Mouse (Mus musculus) heart, adult 2 months (tissue): ENCODE measurements around the gene Gm13078. TPM values are rescaled to one million over a fixed set of nuclear protein-coding genes. Genes with fewer than 3 reads are reported as not detected.

Experiments
- DNase-seq, 2 experiments: peaks; one replicate each; pipeline ENCODE4 v3.0.0; 2021
- H3K27ac ChIP-seq: fragments of 200-600 bp; 2 replicates; pipeline ENCODE4 v1.8.1; 2022
- H3K27me3 ChIP-seq: fragments of 200-500 bp; 2 replicates; pipeline ENCODE4 v1.6.1; 2012; ENCODE audit warnings: mild to moderate bottlenecking, low read length, inconsistent platforms, mixed read lengths; ENCODE audit not compliant: control insufficient read depth, insufficient read depth
- H3K36me3 ChIP-seq: fragments of 200-500 bp; 2 replicates; pipeline ENCODE4 v1.6.1; 2012; ENCODE audit warnings: low read length, inconsistent platforms; ENCODE audit not compliant: control insufficient read depth, insufficient read depth
- H3K4me1 ChIP-seq: fragments of 200-500 bp; 2 replicates; pipeline ENCODE4 v1.6.1; 2011; ENCODE audit warnings: low read length; ENCODE audit not compliant: control insufficient read depth, insufficient read depth
- H3K4me3 ChIP-seq: fragments of 200-600 bp; 2 replicates; pipeline ENCODE4 v1.8.1; 2022
- H3K79me2 ChIP-seq: fragments of 200-500 bp; replicated peaks from 2 replicates; pipeline ENCODE4 v1.6.1; 2012; ENCODE audit warnings: mild to moderate bottlenecking, inconsistent platforms, low read length, moderate library complexity, mixed read lengths; ENCODE audit not compliant: control insufficient read depth, insufficient read depth
- H3K9ac ChIP-seq: fragments of 200-500 bp; 2 replicates; pipeline ENCODE4 v1.6.1; 2012; ENCODE audit warnings: low read depth, mild to moderate bottlenecking, control low read depth, inconsistent platforms, low read length, mixed read lengths
- CTCF ChIP-seq: fragments of 200-600 bp; IDR thresholded peaks from 2 replicates; pipeline ENCODE4 v1.8.1; 2022; ENCODE audit warnings: antibody characterized with exemption, mild to moderate bottlenecking, moderate library complexity
- EP300 ChIP-seq: fragments of 200-500 bp; IDR thresholded peaks from 2 replicates; pipeline ENCODE4 v1.6.1; 2011; ENCODE audit warnings: low read depth, low read length, control low read depth; ENCODE audit not compliant: insufficient read depth
- POLR2A ChIP-seq: fragments of 200-500 bp; IDR thresholded peaks from 2 replicates; pipeline ENCODE4 v1.6.1; 2011; ENCODE audit warnings: mild to moderate bottlenecking, low read depth, low read length, control low read depth; ENCODE audit not compliant: insufficient read depth
- WGBS: fragments of 180-500 bp; shearing (Covaris S2); methylation state at CpG from one replicate; pipeline ENCODE4 v1.1.7; 2018; 5-methylcytosine and 5-hydroxymethylcytosine counted together
- intact Hi-C: fragments of 180-260 bp; cut with DNase I; formaldehyde crosslinking; loops from one replicate; pipeline ENCODE4 v1.15.1; 2025
- long read RNA-seq: library from polyadenylated mRNA; stranded (forward); transcript quantifications from one replicate; pipeline ENCODE4 v2.0.0, GENCODE M21; 2021
- polyA plus RNA-seq: library from polyadenylated mRNA; depleted of rRNA; stranded (reverse); fragments of >200 nt; gene quantifications from 2 replicates; pipeline ENCODE4 v1.2.3, GENCODE M21; 2012; rRNA removed
- total RNA-seq, 2 experiments: library from RNA; stranded (reverse); gene quantifications; 2 replicates each; pipeline ENCODE4 v1.2.3; 2021

Gene Gm13078
- not detected for total RNA-seq
- polyA plus RNA-seq: not detected in 2 replicates
- long read RNA-seq: 0 reads

GRCm38 (mm10) chr4:143719155-143719554 is at the start of gene Gm13078:
Gm13078 (plus strand) TSS chr4:143719455.
- TF ChIP-seq EP300: no peak
- no peak for TF ChIP-seq POLR2A
- TF ChIP-seq CTCF: no peak

DNA sequence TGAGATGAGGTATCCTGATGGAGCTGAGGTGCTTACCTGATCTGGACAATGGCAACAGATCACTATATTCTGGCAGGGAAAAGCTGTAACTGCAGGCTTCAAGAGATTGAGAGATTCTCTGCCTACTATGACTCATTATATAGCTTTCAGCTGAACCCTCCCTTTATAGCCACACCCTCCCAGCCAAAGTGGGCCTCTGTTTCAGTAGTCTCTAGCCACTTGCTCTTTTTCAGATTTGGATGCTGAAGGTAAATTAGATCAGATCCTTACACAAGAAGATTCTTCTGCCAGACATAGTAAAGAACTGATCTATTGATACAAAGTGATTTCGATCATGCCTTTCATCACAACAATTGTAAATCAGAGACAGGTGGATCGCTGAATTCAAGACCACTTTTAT is 16.6 kb upstream of the Gm13078 start, which contains the start of gene Gm13089:
Gm13089 (minus strand) TSS at position 101 of the 400 bp plus-strand sequence.
- no peak within 1 kb of the TSS for H3K4me3 ChIP-seq
- H3K27ac ChIP-seq: no peak within 1 kb of the TSS
- no peaks in the 10 kb centered on the region for H3K4me1 ChIP-seq
- 64% methylated on average over 2 of the region's 2 CpGs for WGBS
- H3K79me2 ChIP-seq: no peaks in the 10 kb centered on the region
- no peak for DNase-seq
- intact Hi-C loops: no loop called here
- H3K9ac ChIP-seq: no peak within 1 kb of the TSS
- no peaks in the 10 kb centered on the region for H3K36me3 ChIP-seq
- TF ChIP-seq POLR2A (no peak), CTCF (no peak), EP300 (no peak)
- H3K27me3 ChIP-seq: no peaks in the 10 kb centered on the region

More at GRCm38 (mm10) chr4:143719155-143719554, at the start of gene Gm13078:
- Histone ChIP-seq H3K4me1 (no peaks in the 10 kb centered on the region), H3K4me3 (no peak within 1 kb of the TSS), H3K36me3 (no peaks in the 10 kb centered on the region), H3K27ac (no peak within 1 kb of the TSS), H3K9ac (no peak within 1 kb of the TSS), H3K79me2 (no peaks in the 10 kb centered on the region), H3K27me3 (no peaks in the 10 kb centered on the region)
- DNase-seq: no peak
- intact Hi-C loops: no loop called here
- WGBS: 73% methylated on average over 1 of the region's 1 CpGs

Other genes with a start within 250 kb of the Gm13078 start
- gene Gm13043, start 208.1 kb upstream of the Gm13078 start, total RNA-seq: not detected
- gene Gm13043, start 208.1 kb upstream of the Gm13078 start, polyA plus RNA-seq: not detected in 2 replicates
- not detected for gene Gm13040, start 183.5 kb upstream of the Gm13078 start, total RNA-seq
- not detected in 2 replicates for gene Gm13040, start 183.5 kb upstream of the Gm13078 start, polyA plus RNA-seq
- gene BC080695, start 167.8 kb upstream of the Gm13078 start, total RNA-seq: not detected
- not detected in 2 replicates for gene BC080695, start 167.8 kb upstream of the Gm13078 start, polyA plus RNA-seq
- gene Gm13057, start 167.7 kb upstream of the Gm13078 start, total RNA-seq: not detected
- gene Gm13057, start 167.7 kb upstream of the Gm13078 start, polyA plus RNA-seq: not detected in 2 replicates
- not detected for gene Gm13083, start 104.5 kb upstream of the Gm13078 start, total RNA-seq
- gene Gm13083, start 104.5 kb upstream of the Gm13078 start, polyA plus RNA-seq: not detected in 2 replicates
- gene Gm13088, start 62.2 kb upstream of the Gm13078 start, total RNA-seq: not detected
- gene Gm13088, start 62.2 kb upstream of the Gm13078 start, polyA plus RNA-seq: not detected in 2 replicates
- not detected for gene Gm13089, start 16.7 kb upstream of the Gm13078 start, total RNA-seq
- not detected in 2 replicates for gene Gm13089, start 16.7 kb upstream of the Gm13078 start, polyA plus RNA-seq
- not detected for gene Gm13023, start 69.9 kb downstream of the Gm13078 start, total RNA-seq
- not detected in 2 replicates for gene Gm13023, start 69.9 kb downstream of the Gm13078 start, polyA plus RNA-seq
- gene Gm13084, start 96.6 kb downstream of the Gm13078 start, total RNA-seq: not detected
- gene Gm13084, start 96.6 kb downstream of the Gm13078 start, polyA plus RNA-seq: not detected in 2 replicates
- gene Gm13103, start 127.0 kb downstream of the Gm13078 start, total RNA-seq: not detected
- not detected in 2 replicates for gene Gm13103, start 127.0 kb downstream of the Gm13078 start, polyA plus RNA-seq
- gene Pramef6, start 180.9 kb downstream of the Gm13078 start, total RNA-seq: not detected
- gene Pramef6, start 180.9 kb downstream of the Gm13078 start, polyA plus RNA-seq: not detected in 2 replicates
- gene Pramef25, start 231.6 kb downstream of the Gm13078 start, total RNA-seq: not detected
- not detected in 2 replicates for gene Pramef25, start 231.6 kb downstream of the Gm13078 start, polyA plus RNA-seq
- not detected for gene Gm13101, start 247.5 kb downstream of the Gm13078 start, total RNA-seq
- gene Gm13101, start 247.5 kb downstream of the Gm13078 start, polyA plus RNA-seq: not detected in 2 replicates